Mouse (Mus musculus) thymus, adult 2 months (tissue): Measurements from ENCODE around the gene Cib1.

Source experiments
- CTCF ChIP-seq: fragments of 200-500 bp; IDR thresholded peaks from 2 replicates; pipeline ENCODE4 v1.5.1; 2012; ENCODE audit warnings: mild to moderate bottlenecking, control low read depth, low read length, moderate library complexity, borderline replicate concordance; ENCODE audit not compliant: control insufficient read depth, poor library complexity, insufficient read depth; ENCODE audit errors: extremely low read depth
- POLR2A ChIP-seq: fragments of 200-500 bp; IDR thresholded peaks from 2 replicates; pipeline ENCODE4 v1.6.1; 2012; ENCODE audit warnings: mild to moderate bottlenecking, low read length, control low read depth, moderate library complexity; ENCODE audit not compliant: control insufficient read depth, poor library complexity, insufficient read depth; ENCODE audit errors: extremely low read depth

- no peak for TF ChIP-seq POLR2A
- TF ChIP-seq CTCF, result no peak
Measured at GRCm38 (mm10) chr7:80220237-80220797, 12.3 kb downstream of the Cib1 start.
